Mouse (Mus musculus) C2C12 (cell line): ENCODE measurements around the gene Map3k12. TPM values are rescaled to one million over a fixed set of nuclear protein-coding genes. Genes with fewer than 3 reads are reported as not detected.
A peak's percentile ranks its signal among the peaks of the same experiment; 100 is the strongest.

ENCODE experiments used
- H3K27me3 ChIP-seq: one replicate; pipeline ENCODE4 v1.6.1; 2011; ENCODE audit not compliant: control insufficient read depth, insufficient read depth, insufficient read length
- H3K36me3 ChIP-seq: one replicate; pipeline ENCODE4 v1.6.1; 2011; ENCODE audit not compliant: control insufficient read depth, insufficient read depth
- H3K4me3 ChIP-seq: one replicate; pipeline ENCODE4 v1.5.1; 2011; ENCODE audit warnings: mild to moderate bottlenecking, control low read depth; ENCODE audit not compliant: poor library complexity, insufficient read depth, severe bottlenecking
- H3K79me2 ChIP-seq: one replicate; pipeline ENCODE4 v1.6.1; 2011; ENCODE audit not compliant: control insufficient read depth, insufficient read depth
- H3K79me3 ChIP-seq: one replicate; pipeline ENCODE4 v1.6.1; 2011; ENCODE audit warnings: low read depth, control low read depth
- H3ac ChIP-seq: one replicate; pipeline ENCODE3; 2011; ENCODE audit warnings: low read depth; ENCODE audit not compliant: control insufficient read depth, insufficient read length
- CEBPB ChIP-seq: IDR thresholded peaks from one replicate; pipeline ENCODE4 v1.6.1; 2011; ENCODE audit warnings: low read depth, mild to moderate bottlenecking, control low read depth, moderate library complexity
- CTCF ChIP-seq: IDR thresholded peaks from one replicate; pipeline ENCODE4 v1.5.1; 2011; ENCODE audit not compliant: control insufficient read depth, insufficient read depth, insufficient read length
- FOSL1 ChIP-seq: IDR thresholded peaks from one replicate; pipeline ENCODE4 v1.8.0; 2011; ENCODE audit warnings: mild to moderate bottlenecking, low read length; ENCODE audit not compliant: poor library complexity, insufficient read depth, severe bottlenecking
- MAX ChIP-seq: IDR thresholded peaks from one replicate; pipeline ENCODE4 v1.6.1; 2011; ENCODE audit warnings: mild to moderate bottlenecking, control low read depth
- MYOD1 ChIP-seq: IDR thresholded peaks from one replicate; pipeline ENCODE4 v1.6.1; 2011; ENCODE audit warnings: low read depth; ENCODE audit not compliant: control insufficient read depth, insufficient read length
- MYOG ChIP-seq: IDR thresholded peaks from one replicate; pipeline ENCODE4 v1.6.1; 2011; ENCODE audit not compliant: control insufficient read depth, insufficient read length; ENCODE audit errors: extremely low read depth
- USF1 ChIP-seq: IDR thresholded peaks from one replicate; pipeline ENCODE4 v1.6.1; 2011; ENCODE audit warnings: low read depth, mild to moderate bottlenecking, control low read depth, moderate library complexity
- polyA plus RNA-seq: library from polyadenylated mRNA; unstranded; fragments of >200 nt; fragmentation: generic; extraction: Trizol; gene quantifications from one replicate; pipeline ENCODE4 v1.2.1, GENCODE M21; 2012; ENCODE audit warnings: missing spikeins

Map3k12 gene
- polyA plus RNA-seq, 1 experiment = 11.2 TPM

DNA sequence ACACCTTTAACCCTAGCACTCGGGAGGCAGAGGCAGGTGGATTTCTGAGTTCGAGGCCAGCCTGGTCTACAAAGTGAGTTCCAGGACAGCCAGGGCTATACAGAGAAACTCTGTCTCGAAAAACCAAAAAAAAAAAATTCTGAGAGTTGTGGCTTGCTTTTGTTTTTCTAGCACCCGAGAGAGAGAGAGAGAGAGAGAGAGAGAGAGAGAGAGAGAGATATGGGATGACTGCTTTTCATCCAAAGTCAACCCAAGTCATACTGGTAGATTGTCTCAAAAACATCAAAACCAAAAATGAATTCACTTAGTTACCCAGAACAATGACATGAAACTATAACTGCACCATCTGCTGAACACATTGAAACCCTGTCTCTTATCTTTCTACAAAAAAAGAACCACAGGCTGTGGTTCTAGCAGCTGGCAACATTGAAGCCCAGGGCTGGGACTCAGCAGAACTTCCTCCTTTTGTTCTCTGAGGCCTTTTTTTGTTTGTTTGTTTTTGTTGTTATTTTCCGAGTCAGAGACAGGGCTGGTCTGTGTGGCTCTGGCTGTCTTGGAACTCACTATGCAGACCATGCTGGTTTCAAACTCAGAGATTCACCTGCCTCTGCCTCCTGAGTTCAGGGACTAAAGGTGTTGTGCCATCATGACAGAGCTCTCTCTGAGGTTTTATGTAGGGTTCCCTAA lies 58.7 kb downstream of the Map3k12 start:
- H3K36me3 ChIP-seq = peaks cover 14% of the 10 kb centered on the region
- no peak overlapping the region for H3ac ChIP-seq
- H3K27me3 ChIP-seq = no peaks in the 10 kb centered on the region
- peaks cover 33% of the 10 kb centered on the region for H3K79me2 ChIP-seq
- H3K79me3 ChIP-seq = peaks cover 14% of the 10 kb centered on the region
- no peak overlapping the region for H3K4me3 ChIP-seq
- TF ChIP-seq MYOG (no peak), FOSL1 (no peak), CTCF (no peak), MYOD1 (no peak), USF1 (no peak), CEBPB (no peak), MAX (no peak)

DNA sequence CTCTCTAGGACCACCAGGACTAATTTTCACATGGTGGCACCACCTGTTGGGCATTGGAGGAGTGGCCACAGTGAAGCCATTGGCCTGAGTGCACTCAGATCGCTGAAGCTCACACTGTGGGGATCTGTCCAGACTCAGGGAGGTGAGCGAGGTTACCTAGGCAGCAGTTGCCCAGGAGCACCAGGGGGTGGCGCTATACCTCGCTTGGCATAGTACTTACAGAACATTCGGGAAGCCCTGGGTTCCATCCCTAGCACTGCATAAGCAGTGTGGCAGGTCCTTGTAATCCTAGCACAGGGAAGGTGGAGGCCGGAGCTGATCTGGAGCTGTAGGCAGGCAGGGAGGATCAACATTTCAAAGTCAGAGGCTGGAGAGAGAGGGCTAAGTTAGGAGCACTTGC lies 60.9 kb downstream of the Map3k12 start:
- H3K79me2 ChIP-seq = peaks cover 16% of the 10 kb centered on the region
- no peaks in the 10 kb centered on the region for H3K36me3 ChIP-seq
- H3K79me3 ChIP-seq = peaks cover 8% of the 10 kb centered on the region
- no peak for TF ChIP-seq MYOG
- H3K27me3 ChIP-seq = no peaks in the 10 kb centered on the region
- H3K4me3 ChIP-seq = no peak overlapping the region
- no peak overlapping the region for H3ac ChIP-seq

DNA sequence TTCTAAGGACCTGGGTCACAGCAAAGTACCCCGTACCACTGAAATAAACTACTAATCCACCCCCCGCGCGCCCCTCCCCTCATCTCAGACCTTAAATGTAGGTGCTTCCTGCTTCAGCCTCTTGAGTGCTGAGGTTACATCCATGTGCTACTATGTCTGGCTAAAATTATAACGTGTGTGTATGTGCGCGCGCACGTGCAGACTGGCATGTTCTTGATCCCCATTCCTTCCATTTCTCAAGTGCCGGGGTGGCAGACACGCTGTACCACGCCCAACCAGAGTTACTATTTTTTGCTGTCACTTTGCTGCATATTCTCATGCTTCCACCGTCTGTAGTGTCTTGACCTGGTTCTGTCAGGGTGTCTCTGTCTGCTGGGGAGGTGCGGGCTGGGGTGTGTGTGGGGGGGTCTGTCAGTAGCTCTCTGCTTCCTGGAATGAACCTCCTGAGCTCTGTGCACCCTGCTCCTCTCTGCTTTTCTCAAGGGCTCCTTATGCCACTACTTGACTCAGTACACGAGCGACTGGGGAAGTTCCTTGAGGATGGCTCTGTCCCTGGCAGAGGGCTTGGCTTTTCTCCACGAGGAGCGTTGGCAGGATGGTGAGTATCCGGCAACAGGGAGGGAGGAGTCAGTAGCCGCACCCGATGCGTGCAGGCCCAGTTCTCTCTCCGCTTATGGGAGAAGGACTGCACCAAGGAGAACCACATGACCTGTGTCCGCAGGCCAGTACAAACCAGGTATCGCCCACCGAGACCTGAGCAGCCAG lies 65.0 kb downstream of the Map3k12 start:
- Histone ChIP-seq H3K79me3 (no peaks in the 10 kb centered on the region), H3K27me3 (no peaks in the 10 kb centered on the region), H3K79me2 (no peaks in the 10 kb centered on the region), H3K36me3 (no peaks in the 10 kb centered on the region), H3K4me3 (no peak overlapping the region), H3ac (no peak overlapping the region)
- TF ChIP-seq CTCF (no peak), MAX (no peak), CEBPB (no peak), MYOG (no peak), USF1 (no peak), MYOD1 (no peak), FOSL1 (no peak)

DNA sequence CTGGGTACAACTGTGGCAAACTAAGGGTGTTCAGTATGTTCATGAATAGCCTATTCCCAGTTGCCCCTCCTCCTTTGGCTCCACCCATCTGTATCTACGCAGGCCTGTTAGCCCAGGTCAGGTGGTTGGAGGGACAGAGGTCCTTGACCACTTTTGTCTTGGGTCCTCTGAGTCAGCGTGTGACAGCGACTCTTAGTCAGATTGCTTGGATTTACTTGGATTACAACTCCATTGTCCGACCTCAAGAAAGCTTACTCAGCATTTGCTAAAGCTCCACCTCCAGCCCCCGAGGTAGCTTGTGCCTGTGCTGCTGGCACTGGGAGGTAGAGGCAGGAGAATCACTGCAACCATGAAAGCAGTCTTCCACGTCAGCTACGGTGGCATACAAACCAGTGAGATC lies 65.9 kb downstream of the Map3k12 start:
- Histone ChIP-seq H3K4me3 (no peak overlapping the region), H3K27me3 (no peaks in the 10 kb centered on the region), H3K79me2 (no peaks in the 10 kb centered on the region), H3ac (no peak overlapping the region), H3K79me3 (no peaks in the 10 kb centered on the region), H3K36me3 (no peaks in the 10 kb centered on the region)
- no peak for TF ChIP-seq CEBPB
- peak; percentile 33 for TF ChIP-seq USF1

DNA sequence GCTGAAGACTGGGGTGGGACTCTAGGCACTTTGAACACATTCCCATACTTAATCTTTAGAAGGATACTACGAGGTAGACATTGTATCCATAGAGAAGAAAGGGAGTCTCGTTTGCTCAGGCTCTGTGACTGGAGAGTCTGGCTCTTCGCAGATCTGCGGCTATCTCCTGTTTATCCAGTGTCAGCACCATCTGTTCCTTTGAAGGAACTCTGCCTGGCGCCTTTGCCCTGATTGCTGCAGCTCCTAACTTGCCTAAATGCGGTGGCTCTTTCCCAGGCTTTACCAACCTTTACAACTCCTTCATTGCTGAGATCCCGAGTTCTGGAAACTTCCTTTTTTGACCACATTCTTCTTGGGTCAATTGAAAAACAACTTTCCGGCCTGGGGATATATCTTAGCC lies 67.5 kb downstream of the Map3k12 start:
- TF ChIP-seq MAX = no peak
- no peak for TF ChIP-seq FOSL1
- no peak for TF ChIP-seq MYOD1
- TF ChIP-seq CTCF = no peak
- TF ChIP-seq CEBPB = no peak
- no peak for TF ChIP-seq MYOG
- no peak for TF ChIP-seq USF1
- H3K79me3 ChIP-seq = no peaks in the 10 kb centered on the region
- H3K36me3 ChIP-seq = no peaks in the 10 kb centered on the region
- H3ac ChIP-seq = no peak overlapping the region
- H3K79me2 ChIP-seq = no peaks in the 10 kb centered on the region
- no peak overlapping the region for H3K4me3 ChIP-seq
- H3K27me3 ChIP-seq = no peaks in the 10 kb centered on the region

Other genes starting within 250 kb of the Map3k12 start
- not detected for gene Gm9918, start 246.5 kb downstream of the Map3k12 start, polyA plus RNA-seq
- gene Mfsd5, start 237.6 kb downstream of the Map3k12 start, polyA plus RNA-seq = 126 TPM
- 47.0 TPM for gene Espl1, start 220.8 kb downstream of the Map3k12 start, polyA plus RNA-seq
- 378 TPM for gene Pfdn5, start 190.9 kb downstream of the Map3k12 start, polyA plus RNA-seq
- 152 TPM for gene Myg1, start 185.4 kb downstream of the Map3k12 start, polyA plus RNA-seq
- 217 TPM for gene Aaas, start 166.3 kb downstream of the Map3k12 start, polyA plus RNA-seq
- gene Sp7, start 149.9 kb downstream of the Map3k12 start, polyA plus RNA-seq = 10.8 TPM
- 13.4 TPM for gene Sp1, start 110.9 kb downstream of the Map3k12 start, polyA plus RNA-seq
- 0.07 TPM for gene Amhr2, start 71.7 kb downstream of the Map3k12 start, polyA plus RNA-seq
- 113 TPM for gene Prr13, start 58.0 kb downstream of the Map3k12 start, polyA plus RNA-seq
- gene Pcbp2, start 46.5 kb downstream of the Map3k12 start, polyA plus RNA-seq = 1,132 TPM
- gene Gm10337, start 13.3 kb downstream of the Map3k12 start, polyA plus RNA-seq = not detected
- gene Tarbp2, start 1.1 kb upstream of the Map3k12 start, polyA plus RNA-seq = 127 TPM
- 0.94 TPM for gene Npff, start 7.9 kb upstream of the Map3k12 start, polyA plus RNA-seq
- gene Gm28047, start 108.0 kb upstream of the Map3k12 start, polyA plus RNA-seq = not detected
- 31.0 TPM for gene Atf7, start 108.4 kb upstream of the Map3k12 start, polyA plus RNA-seq
- 933 TPM for gene Atp5g2, start 155.3 kb upstream of the Map3k12 start, polyA plus RNA-seq
- gene Calcoco1, start 205.1 kb upstream of the Map3k12 start, polyA plus RNA-seq = 25.7 TPM